Mouse (Mus musculus): ENCODE data around the gene Kl.

GRCm38 (mm10) chr5:151026069-151026468, 73.7 kb downstream of the Kl start:
- TF ChIP-seq POLR2A (IDR thresholded peaks at IDR 0.05; ENCODE audit: low read depth, low read length), result no peak
- no peak for TF ChIP-seq CTCF (IDR thresholded peaks at IDR 0.05; ENCODE audit: extremely low read depth, insufficient read length, insufficient replicate concordance, low read depth, low read length)

Data from small intestine, adult 2 months (tissue).